Mouse (Mus musculus): ENCODE measurements at regions not wholly inside any gene's neighbourhood (a gene's known extent, or its start where the extent isn't known, plus 50 kb on each side); places are given as distances from the start of the nearest gene placed in this dataset.

DNA sequence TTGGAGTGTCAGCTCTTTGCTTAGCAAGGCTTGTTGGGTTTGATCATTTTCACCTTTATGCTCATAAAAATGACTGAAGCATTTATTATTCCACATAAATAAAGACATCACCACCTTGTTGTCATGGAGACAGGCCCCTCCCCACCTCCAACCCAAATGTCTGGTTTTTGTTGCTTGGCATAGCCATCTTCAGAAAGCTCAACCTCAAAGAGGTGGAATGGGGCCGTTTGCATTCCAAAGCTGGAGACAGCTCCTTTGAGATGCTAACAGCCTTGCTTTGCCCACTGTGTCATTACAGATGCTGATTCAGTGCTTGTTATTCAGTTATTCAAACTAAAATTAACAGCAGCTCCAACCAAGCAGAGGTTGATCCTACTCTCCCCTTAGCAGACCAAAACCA lies 51.9 kb upstream of the Lgalsl start:
- DNase-seq (ENCODE audit: low spot score in 2 of 2), result no peak

DNA sequence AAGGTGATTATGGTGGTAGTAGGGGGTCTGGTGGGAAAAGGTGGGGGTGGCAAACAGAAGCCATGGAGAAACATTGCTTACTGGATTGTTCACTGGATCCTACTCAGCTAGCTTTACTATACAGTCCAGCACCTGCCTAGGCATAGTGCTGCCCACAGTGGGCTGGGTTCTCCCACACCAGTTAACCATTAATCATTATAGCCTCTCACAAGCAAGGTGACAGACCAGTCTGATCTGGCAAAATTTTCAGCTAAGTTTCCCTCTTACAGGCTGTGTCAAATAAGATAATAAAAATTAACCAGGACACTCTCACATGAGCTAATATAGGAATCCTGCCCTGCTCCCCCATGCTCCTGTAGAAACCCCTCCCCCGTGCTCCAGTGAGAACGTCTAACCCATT lies 53.1 kb upstream of the Lgalsl start:
- DNase-seq (ENCODE audit: low spot score in 2 of 2), result no peak

DNA sequence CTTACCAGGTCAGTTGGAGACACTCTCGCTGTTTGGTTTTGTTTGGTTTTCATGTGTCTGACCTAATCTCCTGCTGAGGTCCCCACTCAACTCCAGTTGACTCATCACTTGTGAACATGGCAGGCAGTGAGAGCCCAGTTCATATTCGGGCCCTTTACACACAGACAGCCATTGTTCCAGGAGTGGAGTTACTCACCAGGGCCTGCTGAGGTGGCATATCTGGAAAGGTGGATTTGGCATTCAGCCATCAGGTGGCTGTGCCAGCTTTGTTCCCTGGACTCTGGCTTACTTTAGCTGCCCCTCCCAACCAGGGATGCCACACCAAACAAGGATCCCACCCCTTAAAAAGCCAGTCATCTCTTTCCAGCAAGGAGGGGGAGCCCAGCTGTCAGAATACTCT lies 56.2 kb upstream of the Lgalsl start:
- no peak for DNase-seq (ENCODE audit: low spot score in 2 of 2)

DNA sequence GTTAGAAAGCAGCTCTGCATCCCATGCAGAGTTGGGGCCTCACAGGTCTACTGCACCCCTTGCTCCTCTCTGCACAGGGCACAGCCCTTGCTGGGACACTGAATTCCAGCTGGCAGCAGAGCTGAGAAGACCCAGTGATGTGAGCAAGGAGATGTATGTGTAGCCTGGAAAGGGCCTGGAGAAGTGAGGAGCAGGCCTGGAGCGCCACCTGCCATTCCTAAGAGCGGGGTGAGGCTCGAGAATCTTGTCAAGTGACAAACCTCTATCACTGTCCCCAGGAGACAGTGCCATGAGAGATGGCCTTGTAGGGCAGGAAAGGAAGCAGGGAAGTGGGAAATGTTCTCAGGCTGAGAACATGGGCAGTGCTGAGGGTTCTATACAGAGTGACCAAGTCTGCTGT lies 59.6 kb upstream of the Lgalsl start:
- DNase-seq (ENCODE audit: low spot score in 2 of 2), result no peak

DNA sequence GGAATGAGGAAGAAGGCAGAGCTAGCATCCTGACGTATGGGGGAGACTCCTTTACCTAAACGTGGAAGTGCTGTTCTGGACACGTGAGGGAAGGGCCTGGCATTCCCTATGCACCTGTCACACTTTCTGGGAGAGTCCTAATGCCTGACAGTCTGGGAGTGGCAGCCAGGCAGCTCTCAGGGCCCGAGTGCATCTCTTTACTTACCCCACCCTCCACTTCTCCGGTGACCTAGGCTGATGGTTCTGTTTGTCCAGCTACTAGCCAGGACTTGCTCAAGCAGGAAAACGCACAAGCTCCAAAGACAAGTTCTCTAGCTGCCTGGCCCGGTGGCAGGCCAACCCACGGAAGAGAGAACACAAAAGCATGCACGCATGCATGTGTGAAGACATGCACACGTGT lies 60.9 kb upstream of the Lgalsl start:
- DNase-seq (ENCODE audit: low spot score in 2 of 2), result no peak

DNA sequence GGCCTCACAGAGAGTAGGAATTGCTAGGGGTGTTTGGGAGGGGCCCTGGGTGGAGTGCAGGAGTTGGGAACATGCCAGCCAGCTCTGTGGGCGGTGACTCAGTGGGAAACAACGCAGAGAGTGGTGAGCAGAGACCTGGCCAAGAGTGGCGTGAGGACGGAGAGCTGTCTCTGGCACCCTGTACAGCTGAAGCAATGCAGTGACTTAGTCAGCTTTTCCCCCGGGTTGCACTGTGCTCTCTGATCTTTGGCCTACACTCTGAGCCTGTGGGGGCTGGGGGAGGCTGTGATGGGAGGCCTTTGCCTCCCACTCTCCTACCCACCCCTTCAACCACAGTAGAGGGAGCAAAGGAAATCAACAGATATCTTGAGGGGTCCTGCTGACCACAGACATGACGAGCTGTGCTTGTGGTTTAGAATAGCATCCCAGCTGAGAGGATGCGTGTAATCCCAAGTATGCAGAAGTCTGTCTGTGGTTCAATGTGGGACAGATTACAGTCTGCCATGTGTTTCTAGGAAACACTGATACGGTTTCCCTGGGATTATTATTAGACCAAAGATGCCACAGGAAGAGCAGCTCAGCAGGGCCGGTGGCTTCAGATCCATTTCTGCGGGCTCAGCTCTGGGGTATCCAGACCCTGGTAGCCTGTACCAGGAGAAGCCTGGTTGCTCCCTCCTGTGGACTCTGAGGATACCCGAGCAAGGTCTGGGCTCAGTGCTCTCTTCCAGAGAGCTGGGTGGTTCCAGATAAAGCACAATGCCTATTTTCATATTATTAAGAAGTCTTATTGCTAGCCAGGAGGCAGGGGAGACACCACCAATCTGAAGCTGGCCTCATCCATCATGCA lies 65.6 kb upstream of the Lgalsl start:
- no peak for DNase-seq (ENCODE audit: low spot score in 2 of 2)

DNA sequence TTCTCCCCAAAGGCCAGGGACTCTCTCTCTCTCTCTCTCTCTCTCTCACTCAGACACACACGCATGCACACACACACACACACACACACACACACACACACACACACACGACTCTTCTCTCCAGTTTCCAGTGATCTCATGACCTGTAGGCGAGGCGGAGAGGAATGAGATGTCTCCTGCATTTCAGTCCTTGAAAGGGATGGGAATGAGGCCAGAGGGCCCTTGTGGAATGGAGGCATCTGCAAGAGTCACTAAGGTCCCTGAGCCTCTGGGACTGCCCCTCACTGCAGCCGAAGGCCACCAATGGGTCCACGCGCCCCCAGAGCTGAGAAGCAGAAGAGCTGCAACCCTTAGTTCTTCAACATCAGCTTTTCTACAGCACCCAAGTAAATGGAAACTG lies 66.6 kb upstream of the Lgalsl start:
- no peak for DNase-seq (ENCODE audit: low spot score in 2 of 2)

DNA sequence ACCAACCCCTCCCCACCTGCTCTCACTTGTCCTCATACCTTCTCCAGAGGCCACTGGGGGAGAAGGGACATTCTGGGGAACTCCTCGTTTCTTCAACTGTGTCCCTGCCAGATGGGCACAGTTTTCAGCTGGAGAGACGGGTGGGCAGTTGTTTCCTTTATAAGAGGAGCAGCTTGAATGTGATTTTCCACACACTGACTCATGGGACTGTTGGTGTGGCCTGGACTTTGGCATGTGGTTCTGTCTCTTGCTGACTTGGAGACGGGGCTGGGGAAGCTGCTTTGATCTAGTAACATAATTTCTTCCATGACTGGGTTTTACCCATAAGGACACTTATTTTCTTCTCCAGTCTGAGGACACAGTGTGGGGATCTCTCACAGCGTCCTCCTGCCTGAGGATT lies 67.7 kb upstream of the Lgalsl start:
- no peak for DNase-seq (ENCODE audit: low spot score in 2 of 2)

DNA sequence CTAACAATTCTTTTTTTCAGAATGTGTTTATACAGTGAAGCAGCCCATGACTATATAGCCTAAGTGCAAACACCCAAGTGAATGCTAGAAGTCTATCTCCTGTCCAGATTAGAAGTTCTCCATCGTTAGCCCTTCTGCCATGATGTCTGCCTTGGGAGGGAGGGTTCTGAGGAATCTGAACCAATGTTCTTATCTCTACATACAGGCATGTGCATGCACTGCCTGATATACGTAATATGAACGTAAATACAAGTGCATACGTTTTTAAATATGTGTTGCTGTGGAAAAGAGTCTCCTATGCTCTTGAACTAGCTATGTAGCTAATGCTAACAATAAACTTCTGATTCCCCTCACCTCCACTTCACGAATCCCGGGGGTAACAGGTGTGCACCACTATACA lies 68.9 kb upstream of the Lgalsl start:
- no peak for DNase-seq (ENCODE audit: low spot score in 2 of 2)

DNA sequence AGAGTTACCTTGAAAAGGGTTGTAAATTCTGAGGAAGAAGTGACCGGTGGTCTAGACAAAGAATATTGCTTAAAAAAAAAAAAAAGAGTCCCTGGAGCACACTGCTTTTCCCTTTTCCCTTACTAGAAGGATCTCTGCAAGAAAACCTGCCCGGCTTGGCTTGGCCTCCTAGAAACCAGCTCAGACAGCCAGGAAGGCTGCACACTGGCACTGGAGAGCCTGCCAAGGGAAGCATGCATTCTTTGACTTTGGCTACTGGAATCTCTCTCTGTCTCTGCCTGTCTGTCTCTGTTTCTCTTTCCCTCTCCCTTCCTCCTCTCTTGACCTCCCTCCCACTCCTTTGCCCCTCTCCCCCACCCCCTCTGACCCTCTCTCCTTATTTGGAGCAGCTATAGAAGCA lies 71.1 kb upstream of the Lgalsl start:
- DNase-seq (ENCODE audit: low spot score in 2 of 2), result no peak

DNA sequence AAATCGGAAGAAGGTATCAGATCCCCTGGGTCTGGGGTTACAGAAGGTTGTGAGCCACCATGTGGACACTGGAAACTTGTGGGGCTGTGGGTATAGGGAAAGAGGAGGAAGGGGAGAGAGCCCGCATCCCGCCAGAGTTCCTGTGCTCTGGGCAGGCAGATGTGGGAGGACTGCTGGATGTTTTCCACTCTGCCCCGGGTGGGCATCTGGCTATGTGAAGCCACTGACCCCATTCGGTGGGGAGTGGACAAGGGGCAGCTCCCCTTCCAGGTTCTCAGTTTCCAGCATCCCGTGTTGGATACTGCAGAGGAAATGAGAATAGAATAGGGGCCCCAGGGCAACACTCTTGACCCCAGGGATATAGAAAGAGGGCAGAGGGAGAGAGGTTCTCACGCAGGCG lies 72.1 kb upstream of the Lgalsl start:
- no peak for DNase-seq (ENCODE audit: low spot score in 2 of 2)

DNA sequence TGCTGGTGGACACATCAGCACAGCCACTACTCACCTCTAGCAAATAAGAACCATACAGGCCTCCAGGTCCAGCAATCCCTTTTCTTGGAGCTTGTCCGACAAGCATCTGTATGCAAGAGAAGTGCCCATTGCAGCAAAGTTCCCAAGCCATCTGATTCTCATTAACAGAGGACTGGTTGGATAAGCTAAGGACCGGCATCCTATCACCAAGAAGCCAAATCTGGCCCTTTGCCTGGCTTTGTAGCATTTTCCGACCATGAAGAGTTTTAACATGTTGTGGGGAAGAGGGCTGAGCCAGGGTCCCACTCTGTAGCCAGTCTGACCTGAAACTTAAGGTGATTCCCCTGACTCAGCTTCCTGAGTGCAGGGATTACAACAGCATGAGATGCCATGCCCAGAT lies 77.1 kb upstream of the Lgalsl start:
- DNase-seq (ENCODE audit: low spot score in 2 of 2), result no peak

DNA sequence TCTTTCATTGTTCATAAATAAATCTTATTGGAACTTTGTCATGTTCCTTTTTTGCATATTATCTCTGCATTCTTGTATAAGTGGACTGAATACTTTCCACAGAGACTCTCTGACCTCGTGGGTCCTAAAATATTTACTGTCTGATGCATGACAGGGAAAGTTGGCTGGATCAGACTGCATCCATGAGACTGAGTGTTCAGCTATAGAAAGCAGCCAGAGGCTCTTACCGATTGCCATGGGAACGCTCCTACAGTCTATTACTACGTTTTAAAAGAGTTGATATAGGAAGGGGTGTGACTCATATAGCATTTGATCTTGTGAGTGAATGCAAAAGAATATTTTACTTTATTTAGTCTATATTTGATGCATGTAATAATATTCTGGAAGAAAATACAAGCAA lies 77.6 kb upstream of the Lgalsl start:
- DNase-seq (ENCODE audit: low spot score in 2 of 2), result no peak

DNA sequence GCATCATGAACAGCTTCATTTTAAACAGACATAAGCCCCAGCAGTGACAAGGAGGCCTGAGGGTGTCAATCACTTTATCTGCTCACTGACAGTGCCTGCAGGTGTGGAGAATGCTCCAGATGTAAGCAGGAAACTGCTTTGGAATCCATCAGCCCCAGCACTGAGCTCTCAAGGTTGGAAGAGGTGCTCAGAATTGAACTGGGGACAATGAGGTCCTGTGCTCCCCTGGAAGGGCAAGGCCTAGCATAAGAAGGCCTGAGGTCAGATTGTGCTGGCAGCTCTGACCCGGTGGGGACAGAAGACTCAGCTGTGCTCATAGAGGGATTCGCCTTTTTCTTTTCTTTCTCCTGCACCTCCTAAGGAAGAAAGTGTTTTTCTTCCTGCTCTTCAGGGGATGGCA lies 82.2 kb upstream of the Lgalsl start:
- no peak for DNase-seq (ENCODE audit: low spot score in 2 of 2)

DNA sequence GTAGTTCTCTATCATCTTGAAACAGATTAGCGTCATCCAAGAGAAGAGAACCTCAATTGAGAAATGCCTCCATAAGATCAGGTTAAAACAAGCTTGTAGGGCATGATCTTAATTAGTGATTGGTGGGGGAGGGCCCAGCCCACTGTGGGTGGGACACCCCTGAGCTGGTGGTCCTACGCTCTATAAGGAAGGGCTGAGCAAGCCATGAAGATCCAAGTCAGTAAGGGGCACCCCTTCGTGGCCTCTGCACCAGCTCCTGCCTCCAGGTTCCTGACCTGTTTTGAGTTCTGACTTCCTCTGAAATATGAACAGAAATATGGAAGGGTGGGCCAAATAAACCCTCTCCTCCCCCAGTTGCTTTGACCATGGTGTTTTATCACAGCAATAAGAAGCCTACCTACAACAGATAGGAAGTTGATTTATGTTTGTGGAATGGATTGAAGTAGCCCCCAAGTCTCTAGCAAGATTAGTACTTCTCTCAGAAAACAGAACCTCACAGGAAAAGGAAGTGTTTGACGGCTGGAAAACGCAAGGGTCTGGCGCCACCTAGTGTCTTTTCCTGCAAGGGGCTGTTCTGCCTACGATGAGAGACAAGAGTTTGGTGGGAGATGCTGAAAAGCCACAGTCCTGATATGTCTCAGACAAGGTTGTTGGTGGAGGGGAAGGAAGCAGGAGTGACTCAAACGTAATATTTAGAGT lies 82.9 kb upstream of the Lgalsl start:
- DNase-seq (ENCODE audit: low spot score in 2 of 2), result peak; percentile 77 to 84

DNA sequence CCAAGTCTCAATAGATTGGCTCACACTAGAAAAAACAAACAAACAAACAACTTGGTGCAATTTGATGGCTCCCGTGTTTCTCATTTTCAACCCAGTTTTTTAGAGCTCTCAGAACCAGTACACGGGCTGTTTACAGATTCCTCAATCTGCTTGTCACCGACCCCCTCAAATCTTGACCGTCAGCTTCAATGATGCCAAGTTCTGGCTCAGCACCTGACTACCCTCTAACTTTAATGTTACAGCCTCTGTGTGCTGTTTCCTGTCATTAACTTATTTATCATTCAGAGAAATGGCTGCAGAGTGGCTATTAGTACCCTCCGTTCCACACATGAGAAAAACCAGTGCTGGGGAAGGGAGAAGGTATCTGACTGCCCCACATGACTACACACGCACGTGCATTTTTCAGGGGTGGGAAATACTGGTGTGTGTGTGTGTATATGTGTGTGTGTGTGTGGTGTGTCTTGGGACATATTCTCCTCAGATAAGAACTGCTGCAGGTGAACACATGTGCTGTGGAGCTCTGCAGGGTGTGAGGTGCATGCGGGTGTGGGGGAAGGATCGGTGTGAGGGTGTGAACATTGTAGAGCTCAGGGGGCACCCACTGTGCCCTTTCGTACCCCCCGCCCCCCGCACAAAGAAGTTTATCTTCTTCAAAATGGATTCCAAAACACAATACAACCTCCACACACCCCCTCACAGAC lies 83.6 kb upstream of the Lgalsl start:
- DNase-seq (ENCODE audit: low spot score in 2 of 2), result no peak

DNA sequence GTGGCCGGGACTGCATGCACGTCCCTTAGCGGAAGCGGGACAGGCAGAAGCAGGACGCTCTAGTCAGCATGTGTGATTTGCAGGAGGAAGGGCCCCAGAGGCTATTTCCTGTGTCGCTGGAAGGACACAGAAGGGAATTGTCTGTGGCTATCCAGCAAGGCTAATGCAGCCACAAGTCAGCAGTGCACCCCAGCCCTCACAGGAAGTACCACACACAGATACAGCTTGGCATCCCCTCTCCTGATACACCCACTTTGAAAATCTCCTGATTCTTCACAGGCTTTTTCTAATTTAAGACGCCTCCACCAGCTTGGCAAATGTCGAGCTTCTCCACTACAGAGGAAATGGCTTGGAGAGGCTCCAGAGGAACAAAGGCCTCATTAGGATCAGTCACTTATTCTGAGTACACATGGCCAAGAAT lies 84.3 kb upstream of the Lgalsl start:
- peak; percentile 34 to 46 for DNase-seq (ENCODE audit: low spot score in 2 of 2)

DNA sequence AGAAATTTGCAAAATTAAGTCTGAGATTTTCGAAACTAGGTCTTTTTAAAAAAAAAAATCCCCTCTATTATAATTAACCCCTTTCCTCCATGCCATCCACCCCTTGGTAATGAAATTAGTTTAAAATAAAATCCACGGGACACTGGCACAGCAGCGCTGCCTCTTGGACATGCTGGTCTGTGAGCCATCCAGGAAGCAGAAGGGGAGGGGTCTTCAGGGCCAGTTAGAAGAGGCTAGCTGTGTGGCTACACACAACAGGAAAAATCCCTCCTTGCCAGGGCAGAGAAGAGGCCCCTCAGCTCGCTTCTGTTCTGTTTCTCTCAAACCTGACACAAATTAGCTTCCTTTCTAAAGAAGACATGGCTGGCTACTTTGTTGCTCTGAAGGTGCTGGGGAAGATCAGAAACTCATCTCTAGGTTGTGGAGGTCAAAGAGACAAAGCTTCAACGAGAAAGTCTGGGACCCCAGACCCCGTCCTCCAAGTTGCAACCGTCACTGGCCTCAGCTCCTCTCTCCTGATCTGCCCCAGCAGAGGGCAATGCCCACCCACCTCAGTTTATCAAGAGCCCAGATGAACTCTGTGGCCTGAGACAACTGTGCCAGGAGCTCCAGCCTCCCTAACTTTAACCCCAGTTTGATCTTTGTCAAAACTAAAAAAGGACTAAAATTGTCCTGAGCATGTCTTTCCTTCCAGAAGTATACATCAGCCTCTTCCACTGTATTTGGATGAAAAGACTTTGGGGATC lies 85.0 kb upstream of the Lgalsl start:
- DNase-seq (ENCODE audit: low spot score in 2 of 2), result peak in 1 of 2 experiments; percentile 31

DNA sequence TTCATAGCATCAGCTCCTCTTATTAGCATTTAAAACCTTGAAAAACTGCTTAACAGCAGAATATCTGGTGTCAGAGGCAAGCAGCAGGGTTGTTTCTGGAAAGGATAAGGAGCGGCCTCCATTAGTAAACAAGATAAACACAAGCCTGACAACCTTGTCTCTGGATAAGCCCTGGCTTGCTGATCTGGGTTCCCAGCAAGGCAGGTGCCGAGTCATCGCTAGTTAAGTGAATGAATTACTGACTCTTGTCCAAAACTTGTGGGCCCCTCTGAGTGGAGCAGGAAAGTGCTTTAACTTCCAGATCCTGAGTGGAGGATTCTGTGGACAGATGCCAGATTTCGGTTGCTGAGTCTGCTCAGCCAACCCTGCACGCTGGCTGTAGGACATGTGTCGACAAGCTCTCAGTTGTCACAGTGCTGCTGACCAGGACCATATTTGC lies 85.6 kb upstream of the Lgalsl start:
- peak; percentile 60 to 78 for DNase-seq (ENCODE audit: low spot score in 2 of 2)

DNA sequence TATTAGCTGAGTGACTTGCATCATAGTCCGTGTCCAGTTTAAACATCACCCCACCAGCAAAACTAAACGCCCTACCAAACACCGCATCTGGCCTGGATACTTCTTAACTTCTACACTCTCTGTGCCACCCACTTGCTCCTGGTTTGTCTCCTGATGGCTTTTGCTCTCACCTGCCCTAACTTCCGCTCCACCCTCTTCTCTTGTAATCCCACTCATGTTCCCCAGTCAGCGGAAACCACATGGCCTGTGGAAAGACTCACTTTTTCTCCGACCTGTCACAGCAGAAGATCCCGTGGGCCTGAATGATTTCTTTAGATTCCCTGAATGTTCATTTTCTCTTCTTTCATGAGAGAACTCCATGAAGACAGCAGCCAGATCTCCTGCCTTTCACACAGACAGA lies 86.1 kb upstream of the Lgalsl start:
- DNase-seq (ENCODE audit: low spot score in 2 of 2), result no peak

DNA sequence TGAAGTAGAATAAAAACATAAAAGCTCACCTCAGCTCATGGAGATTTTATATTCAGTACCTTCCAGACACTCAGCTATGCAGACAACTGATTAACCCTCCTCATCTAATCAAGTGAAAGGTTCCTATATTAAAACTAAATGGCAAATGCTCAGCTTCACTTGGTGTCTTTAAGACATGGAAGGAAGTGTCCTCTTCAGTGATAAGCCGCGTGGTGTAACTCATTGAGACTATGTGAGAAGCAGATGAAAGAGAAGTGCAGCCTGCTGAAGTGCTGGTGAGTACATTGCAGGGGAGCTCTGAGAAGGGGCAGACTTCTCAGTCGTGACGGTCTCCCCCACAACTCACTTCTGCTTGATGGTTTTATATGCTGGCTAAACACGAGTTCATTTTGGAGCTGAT lies 86.6 kb upstream of the Lgalsl start:
- no peak for DNase-seq (ENCODE audit: low spot score in 2 of 2)

DNA sequence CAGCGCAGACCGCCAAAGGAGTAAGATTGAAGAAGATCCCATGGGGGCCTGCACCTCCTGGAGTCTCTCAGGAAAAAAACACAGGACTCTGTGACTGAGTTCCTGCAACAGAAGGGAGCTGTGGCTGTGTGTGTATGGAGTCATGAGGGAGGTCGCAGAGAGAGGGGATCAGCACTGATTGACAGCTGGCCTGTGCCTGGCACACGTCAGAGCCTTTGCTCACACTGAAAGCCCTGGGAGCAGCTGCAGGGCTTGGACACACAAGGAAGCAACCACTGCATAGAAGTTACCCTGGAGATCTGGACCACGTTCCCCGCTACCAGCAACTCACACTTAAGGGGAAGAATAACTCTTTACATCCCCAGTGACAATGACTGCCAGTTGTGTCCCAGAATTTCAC lies 92.3 kb upstream of the Lgalsl start:
- DNase-seq (ENCODE audit: low spot score in 2 of 2), result no peak
